Mouse (Mus musculus) liver (tissue): ENCODE data around the gene Ubox5.

Source experiments
- DNase-seq: peaks from one replicate; pipeline ENCODE4 v3.0.0-alpha.2; 2020; ENCODE audit warnings: mixed read lengths

Gene Ubox5

GRCm38 (mm10) chr2:130634006-130634738 lies 4.3 kb upstream of the Ubox5 start:
- DNase-seq, result no peak

- no peak for DNase-seq
Measured at GRCm38 (mm10) chr2:130632887-130633675, 3.2 kb upstream of the Ubox5 start.

GRCm38 (mm10) chr2:130632416-130632815 lies 2.6 kb upstream of the Ubox5 start:
- DNase-seq, result no peak

GRCm38 (mm10) chr2:130629080-130629838 lies 579 bp downstream of the Ubox5 start:
- no peak for DNase-seq

GRCm38 (mm10) chr2:130628424-130628823 lies 1.4 kb downstream of the Ubox5 start:
- DNase-seq, result peak; percentile 36

GRCm38 (mm10) chr2:130618972-130619371 lies 10.9 kb downstream of the Ubox5 start:
- DNase-seq, result no peak

- peak; percentile 35 for DNase-seq
Measured at GRCm38 (mm10) chr2:130613091-130613490, 16.7 kb downstream of the Ubox5 start.

- DNase-seq, result no peak
Measured at GRCm38 (mm10) chr2:130602195-130602594, 27.6 kb downstream of the Ubox5 start.

- DNase-seq, result no peak
Measured at GRCm38 (mm10) chr2:130598399-130598798, 31.4 kb downstream of the Ubox5 start.

GRCm38 (mm10) chr2:130597601-130598010 lies 32.2 kb downstream of the Ubox5 start:
- no peak for DNase-seq

GRCm38 (mm10) chr2:130595596-130595995 lies 34.2 kb downstream of the Ubox5 start:
- DNase-seq, result no peak

GRCm38 (mm10) chr2:130591016-130591415 lies 38.8 kb downstream of the Ubox5 start:
- no peak for DNase-seq

GRCm38 (mm10) chr2:130589761-130590160 lies 40.1 kb downstream of the Ubox5 start:
- no peak for DNase-seq

- no peak for DNase-seq
Measured at GRCm38 (mm10) chr2:130589157-130589556, 40.7 kb downstream of the Ubox5 start.

- DNase-seq, result no peak
Measured at GRCm38 (mm10) chr2:130588373-130588772, 41.5 kb downstream of the Ubox5 start.

- DNase-seq, result no peak
Measured at GRCm38 (mm10) chr2:130586016-130586415, 43.8 kb downstream of the Ubox5 start.

GRCm38 (mm10) chr2:130583902-130584560 lies 45.8 kb downstream of the Ubox5 start:
- no peak for DNase-seq

GRCm38 (mm10) chr2:130582552-130582951 lies 47.3 kb downstream of the Ubox5 start, which contains the start of gene Avp:
TSS of gene Avp (minus strand) at chr2:130582554.
- DNase-seq, result no peak

GRCm38 (mm10) chr2:130581201-130581600 lies 48.6 kb downstream of the Ubox5 start:
- no peak for DNase-seq

- no peak for DNase-seq
Measured at GRCm38 (mm10) chr2:130579791-130580190, 50.0 kb downstream of the Ubox5 start.

GRCm38 (mm10) chr2:130578148-130578547 lies 51.7 kb downstream of the Ubox5 start:
- peak; percentile 63 for DNase-seq

GRCm38 (mm10) chr2:130577632-130578031 lies 52.2 kb downstream of the Ubox5 start:
- peak; percentile 51 for DNase-seq

- DNase-seq, result no peak
Measured at GRCm38 (mm10) chr2:130577021-130577420, 52.8 kb downstream of the Ubox5 start.
